Mouse (Mus musculus) stomach, postnatal 0 days (tissue): Measurements from ENCODE around the gene Ahcyl1.

Experiments
- CTCF ChIP-seq: IDR thresholded peaks from 2 replicates; pipeline ENCODE4 v1.5.1; 2016; ENCODE audit warnings: antibody characterized with exemption, low read depth, mild to moderate bottlenecking, moderate library complexity
- EP300 ChIP-seq: optimal IDR thresholded peaks from 2 replicates; pipeline ENCODE3; 2016; ENCODE audit warnings: antibody characterized with exemption

DNA sequence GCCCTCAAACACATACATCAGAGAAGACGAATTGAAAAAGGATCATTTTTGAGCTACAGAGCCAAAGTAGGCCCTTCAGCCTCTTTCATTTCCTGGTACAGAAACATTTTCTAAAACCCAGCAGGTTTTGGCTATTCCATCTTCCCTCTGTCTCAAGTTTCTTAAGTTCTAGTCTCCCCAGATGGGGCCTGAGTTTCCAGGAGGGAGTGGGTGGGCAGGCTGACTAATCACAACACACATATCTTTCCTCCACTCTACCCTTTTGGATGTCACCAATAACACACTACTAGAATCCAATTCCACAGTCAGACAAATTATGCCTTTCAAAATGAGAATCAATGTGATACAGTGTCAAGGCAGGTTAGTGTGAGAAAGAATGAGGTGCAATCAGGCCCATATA, 12.8 kb downstream of the Ahcyl1 start:
- TF ChIP-seq CTCF (no peak), EP300 (no peak)
